Mouse (Mus musculus) spleen, adult 2 months (tissue): ENCODE data around the gene Pacsin1.

Source experiments
- CTCF ChIP-seq: fragments of 200-500 bp; IDR thresholded peaks from 2 replicates; pipeline ENCODE4 v1.5.1; 2011; ENCODE audit warnings: mild to moderate bottlenecking, inconsistent platforms; ENCODE audit not compliant: insufficient read depth, insufficient read length, insufficient replicate concordance; ENCODE audit errors: extremely low read depth
- POLR2A ChIP-seq: fragments of 200-500 bp; IDR thresholded peaks from 2 replicates; pipeline ENCODE4 v1.6.1; 2011; ENCODE audit warnings: low read depth, low read length, inconsistent platforms

DNA sequence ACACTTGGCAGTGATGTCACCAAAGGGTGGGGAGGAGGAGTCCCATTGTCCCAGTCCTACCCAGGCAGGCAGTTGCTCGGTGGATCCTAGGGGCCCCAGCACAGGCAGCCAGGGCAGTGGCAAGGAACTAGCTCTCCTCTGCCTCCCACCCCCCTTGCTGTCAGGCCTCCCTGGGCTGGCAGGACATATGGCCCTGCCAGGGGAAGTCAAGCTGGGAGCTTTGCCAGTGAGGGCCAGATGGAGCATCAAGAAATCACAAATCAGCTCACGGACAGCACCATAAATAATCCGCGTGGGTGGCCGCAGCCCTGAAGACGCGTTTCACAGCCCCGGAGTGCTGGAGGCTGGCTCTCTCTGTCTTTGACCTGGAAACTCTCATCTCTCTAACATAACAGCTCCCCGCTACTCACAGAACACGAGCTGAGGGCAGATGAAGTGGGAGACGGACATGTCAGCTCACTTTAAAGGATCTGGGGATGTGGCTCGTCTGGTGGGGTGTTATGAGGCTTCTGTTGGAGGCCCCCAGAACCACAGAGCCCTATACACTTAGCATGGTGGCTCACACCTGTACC is 12.7 kb upstream of the Pacsin1 start:
- TF ChIP-seq CTCF (no peak), POLR2A (no peak)
